Mouse (Mus musculus) c-Kit-positive CD71-negative TER-119-negative erythroid progenitor cells, embryonic 14.5 days (primary cell): ENCODE measurements around the gene Hist1h2bh.
"Not testable (repeated sequence)": the region's sequence is repeated elsewhere in the genome, so short reads cannot be mapped to it uniquely, and the experiment has no call there.

Experiments
- DNase-seq: peaks from one replicate; pipeline ENCODE4 v3.0.0-alpha.2; 2013; ENCODE audit warnings: low read depth

Hist1h2bh gene

GRCm38 (mm10) chr13:23551931-23552914 lies 9.0 kb upstream of the Hist1h2bh start:
- no peak for DNase-seq

- peak; percentile 90 for DNase-seq
These were observed 8.1 kb upstream of the Hist1h2bh start, which contains the start of gene Hist1h4f for GRCm38 (mm10) chr13:23551146-23551834. TSS of gene Hist1h4f (minus strand) at chr13:23551648.

- no peak for DNase-seq
These were observed 7.6 kb upstream of the Hist1h2bh start for GRCm38 (mm10) chr13:23550761-23551145.

GRCm38 (mm10) chr13:23546694-23547093 lies 3.5 kb upstream of the Hist1h2bh start:
- DNase-seq: no peak

GRCm38 (mm10) chr13:23544787-23545120 lies 1.6 kb upstream of the Hist1h2bh start:
- not testable (repeated sequence) for DNase-seq

- DNase-seq: peak; percentile 94
These were observed 984 bp upstream of the Hist1h2bh start, which contains the start of gene Hist1h3f for GRCm38 (mm10) chr13:23543965-23544786. TSS of gene Hist1h3f (plus strand) at chr13:23544052.

- not testable (repeated sequence) for DNase-seq
These were observed 789 bp downstream of the Hist1h2bh start for GRCm38 (mm10) chr13:23542225-23542980.

- no peak for DNase-seq
These were observed 1.7 kb downstream of the Hist1h2bh start for GRCm38 (mm10) chr13:23541497-23541896.

GRCm38 (mm10) chr13:23539821-23540220 lies 3.4 kb downstream of the Hist1h2bh start:
- not testable (repeated sequence) for DNase-seq

- DNase-seq: no peak
These were observed 4.9 kb downstream of the Hist1h2bh start for GRCm38 (mm10) chr13:23538249-23538648.

GRCm38 (mm10) chr13:23537006-23537710 lies 6.0 kb downstream of the Hist1h2bh start:
- DNase-seq: no peak

- DNase-seq: no peak
These were observed 6.9 kb downstream of the Hist1h2bh start for GRCm38 (mm10) chr13:23536076-23536822.

- DNase-seq: peak; percentile 90
These were observed 7.8 kb downstream of the Hist1h2bh start, which contains the start of gene Hist1h3g for GRCm38 (mm10) chr13:23535137-23536075. TSS of gene Hist1h3g (plus strand) at chr13:23535422.

GRCm38 (mm10) chr13:23534368-23535131 lies 8.6 kb downstream of the Hist1h2bh start:
- DNase-seq: no peak

GRCm38 (mm10) chr13:23533560-23534367 lies 9.4 kb downstream of the Hist1h2bh start, which contains the start of gene Hist1h2af:
TSS of gene Hist1h2af (plus strand) at chr13:23533906.
- DNase-seq: not testable (repeated sequence)

GRCm38 (mm10) chr13:23532262-23533075 lies 10.7 kb downstream of the Hist1h2bh start:
- no peak for DNase-seq
